ENCODE assay signal across 32 mouse cellular contexts in genomic region chr19:56921744-56922143, GRCm38 (mm10). TPM values are rescaled to one million over a fixed set of nuclear protein-coding genes. Genes with fewer than 3 reads are reported as not detected.
"Had no signal": no experiment of that assay in that cellular context is flagged by ENCODE, and none has a peak within 500 bp of the region (broad histone marks: within the 10 kb centered on the region; RNA-seq: fewer than 3 reads in every experiment).

No protein-coding gene starts in this region.

- H3K4me1 ChIP-seq: embryonic facial prominence, embryonic 12.5 days; forebrain, embryonic 12.5 days; forebrain, embryonic 15.5 days had no signal

- H3K9me3 ChIP-seq: embryonic facial prominence, embryonic 10.5 days; embryonic facial prominence, embryonic 12.5 days; embryonic facial prominence, embryonic 13.5 days; embryonic facial prominence, embryonic 15.5 days; forebrain, embryonic 12.5 days; forebrain, embryonic 15.5 days had no signal

- H3K27me3 ChIP-seq: embryonic facial prominence, embryonic 12.5 days; embryonic facial prominence, embryonic 13.5 days; embryonic facial prominence, embryonic 15.5 days; forebrain, embryonic 12.5 days; forebrain, embryonic 15.5 days had no signal

- ATAC-seq: forebrain, embryonic 14.5 days; forebrain, embryonic 15.5 days; forebrain, embryonic 16.5 days; forebrain, postnatal 0 days had no signal

- H3K4me3 ChIP-seq: embryonic facial prominence, embryonic 10.5 days; embryonic facial prominence, embryonic 12.5 days; embryonic facial prominence, embryonic 13.5 days; embryonic facial prominence, embryonic 15.5 days; erythroblast, embryonic 14.5 days; forebrain, embryonic 12.5 days; forebrain, embryonic 15.5 days; gastrocnemius, adult 2 months; heart, adult 2 months had no signal

- H3K27ac ChIP-seq: embryonic facial prominence, embryonic 10.5 days; embryonic facial prominence, embryonic 12.5 days; embryonic facial prominence, embryonic 13.5 days; embryonic facial prominence, embryonic 15.5 days; forebrain, embryonic 12.5 days; forebrain, embryonic 15.5 days; gastrocnemius, adult 2 months; heart, adult 2 months had no signal

- DNase-seq: cerebellum, adult 18-20 months; cerebellum, adult 2 months; cerebellum, adult 8-10 months; cerebellum, adult 9-10 months; cerebellum, adult 9-11 months; cerebellum, postnatal 10 days; cerebellum, postnatal 14 days; cerebellum, postnatal 25 days; cerebellum, postnatal 36 days; embryo, embryonic 11 days; forebrain, postnatal 0 days; gastrocnemius, adult 2 months; gastrocnemius, postnatal 10 days; gastrocnemius, postnatal 14 days; gastrocnemius, postnatal 25 days; gastrocnemius, postnatal 36 days; heart, adult 2 months had no signal

- H3K9ac ChIP-seq: embryonic facial prominence, embryonic 12.5 days; embryonic facial prominence, embryonic 13.5 days; embryonic facial prominence, embryonic 15.5 days; forebrain, embryonic 12.5 days; forebrain, embryonic 15.5 days; forebrain, postnatal 0 days had no signal

- H3K4me2 ChIP-seq: embryonic facial prominence, embryonic 12.5 days; embryonic facial prominence, embryonic 13.5 days; embryonic facial prominence, embryonic 15.5 days; forebrain, embryonic 12.5 days; forebrain, embryonic 15.5 days had no signal

- H3K36me3 ChIP-seq: embryonic facial prominence, embryonic 10.5 days; embryonic facial prominence, embryonic 12.5 days; embryonic facial prominence, embryonic 13.5 days; embryonic facial prominence, embryonic 15.5 days; forebrain, embryonic 12.5 days; forebrain, embryonic 15.5 days had no signal

RNA-seq across cellular contexts. Expression of gene Vwa2, which starts 47.7 kb away (rescaled TPM):
- total RNA-seq: common myeloid progenitor, adult 5-6 weeks; gastrocnemius, adult 18-20 months; gastrocnemius, adult 2 months; gastrocnemius, adult 8-10 months; gastrocnemius, postnatal 10 days; gastrocnemius, postnatal 14 days; gastrocnemius, postnatal 25 days; gastrocnemius, postnatal 36 days; granulocyte monocyte progenitor cell, adult 5-6 weeks; heart, adult 2 months; heart, adult 8-10 months had no signal
- polyA plus RNA-seq: cortical plate, adult 2 months; erythroblast, embryonic 14.5 days; heart, adult 2 months had no signal
